Mouse (Mus musculus) frontal cortex, adult (tissue): ENCODE data around the gene Dcaf5.

Experiments used
- ATAC-seq: cut with Nextera tagmentation; 2 replicates; pipeline ENCODE4 v1.9.2; 2017; ENCODE audit warnings: mild to moderate bottlenecking, moderate library complexity, mixed read lengths; ENCODE audit not compliant: low TSS enrichment

The Dcaf5 gene

GRCm38 (mm10) chr12:80340936-80341335 lies 95.5 kb downstream of the Dcaf5 start:
- ATAC-seq: peak; percentile 88

GRCm38 (mm10) chr12:80334162-80334561 lies 102.2 kb downstream of the Dcaf5 start:
- no peak for ATAC-seq

- no peak for ATAC-seq
These were observed 104.8 kb downstream of the Dcaf5 start for GRCm38 (mm10) chr12:80331634-80332033.

GRCm38 (mm10) chr12:80330819-80331218 lies 105.6 kb downstream of the Dcaf5 start:
- ATAC-seq: no peak

- ATAC-seq: no peak
These were observed 106.8 kb downstream of the Dcaf5 start for GRCm38 (mm10) chr12:80329641-80330040.

- ATAC-seq: no peak
These were observed 110.4 kb downstream of the Dcaf5 start for GRCm38 (mm10) chr12:80326047-80326446.

GRCm38 (mm10) chr12:80324785-80325131 lies 111.6 kb downstream of the Dcaf5 start:
- ATAC-seq: no peak

GRCm38 (mm10) chr12:80324051-80324784 lies 112.2 kb downstream of the Dcaf5 start:
- ATAC-seq: no peak

- ATAC-seq: no peak
These were observed 112.9 kb downstream of the Dcaf5 start for GRCm38 (mm10) chr12:80323371-80324050.

GRCm38 (mm10) chr12:80322494-80322893 lies 113.9 kb downstream of the Dcaf5 start:
- ATAC-seq: no peak

GRCm38 (mm10) chr12:80319062-80319461 lies 117.3 kb downstream of the Dcaf5 start:
- no peak; the same call in 1 of the 2 replicates for ATAC-seq

- no peak for ATAC-seq
These were observed 121.1 kb downstream of the Dcaf5 start for GRCm38 (mm10) chr12:80315321-80315720.

- no peak for ATAC-seq
These were observed 124.3 kb downstream of the Dcaf5 start for GRCm38 (mm10) chr12:80311959-80312669.

GRCm38 (mm10) chr12:80307556-80307955 lies 128.8 kb downstream of the Dcaf5 start:
- no peak for ATAC-seq

GRCm38 (mm10) chr12:80304518-80304917 lies 131.9 kb downstream of the Dcaf5 start:
- no peak for ATAC-seq

GRCm38 (mm10) chr12:80300833-80301456 lies 135.5 kb downstream of the Dcaf5 start:
- ATAC-seq: peak; percentile 92

- no peak for ATAC-seq
These were observed 137.7 kb downstream of the Dcaf5 start for GRCm38 (mm10) chr12:80298714-80299113.

- no peak for ATAC-seq
These were observed 144.4 kb downstream of the Dcaf5 start for GRCm38 (mm10) chr12:80291895-80292435.

GRCm38 (mm10) chr12:80290964-80291363 lies 145.4 kb downstream of the Dcaf5 start:
- peak; percentile 65 for ATAC-seq

GRCm38 (mm10) chr12:80290483-80290882 lies 145.9 kb downstream of the Dcaf5 start:
- no peak for ATAC-seq

- no peak for ATAC-seq
These were observed 146.7 kb downstream of the Dcaf5 start for GRCm38 (mm10) chr12:80289722-80290121.

- ATAC-seq: no peak
These were observed 150.5 kb downstream of the Dcaf5 start for GRCm38 (mm10) chr12:80285890-80286289.
